Mouse (Mus musculus) MEL (cell line): ENCODE measurements around the gene Sgk1.

Experiments
- CHD2 ChIP-seq: IDR thresholded peaks from 2 replicates; pipeline ENCODE4 v1.6.1; 2011; ENCODE audit warnings: low read length, improper control_type of control experiment
- HCFC1 ChIP-seq: IDR thresholded peaks from 2 replicates; pipeline ENCODE4 v1.6.1; 2012; ENCODE audit warnings: low read depth, mild to moderate bottlenecking, inconsistent platforms, low read length, improper control_type of control experiment, moderate library complexity
- MAFK ChIP-seq: IDR thresholded peaks from 2 replicates; pipeline ENCODE4 v1.6.1; 2011; ENCODE audit warnings: low read depth, mild to moderate bottlenecking, low read length, improper control_type of control experiment, borderline replicate concordance
- MAX ChIP-seq: IDR thresholded peaks from 2 replicates; pipeline ENCODE4 v1.6.1; 2011; ENCODE audit warnings: low read length, improper control_type of control experiment
- POLR2A ChIP-seq, 2 experiments: IDR thresholded peaks; 2 replicates each; pipeline ENCODE4 v1.6.1; 2011 to 2012; ENCODE audit warnings: low read length in 2 of 2, mild to moderate bottlenecking in 2 of 2, control low read depth in 1 of 2, improper control_type of control experiment in 1 of 2, low read depth in 1 of 2, moderate library complexity in 1 of 2; ENCODE audit not compliant: control insufficient read depth in 1 of 2, insufficient read depth in 1 of 2, poor library complexity in 1 of 2
- RAD21 ChIP-seq: IDR thresholded peaks from 2 replicates; pipeline ENCODE4 v1.6.1; 2011; ENCODE audit warnings: mild to moderate bottlenecking, low read depth, low read length, improper control_type of control experiment
- RCOR1 ChIP-seq: IDR thresholded peaks from 2 replicates; pipeline ENCODE4 v1.6.1; 2012; ENCODE audit warnings: low read depth, mild to moderate bottlenecking, inconsistent platforms, low read length, improper control_type of control experiment
- SIN3A ChIP-seq: IDR thresholded peaks from 2 replicates; pipeline ENCODE4 v1.6.1; 2012; ENCODE audit warnings: low read length, improper control_type of control experiment, inconsistent platforms
- TBP ChIP-seq: IDR thresholded peaks from 2 replicates; pipeline ENCODE4 v1.8.0; 2011; ENCODE audit warnings: low read depth, low read length, improper control_type of control experiment
- USF1 ChIP-seq: IDR thresholded peaks from 2 replicates; pipeline ENCODE4 v1.6.1; 2014; ENCODE audit warnings: low read depth, mild to moderate bottlenecking, inconsistent platforms, low read length, improper control_type of control experiment, moderate library complexity
- ZKSCAN1 ChIP-seq: IDR thresholded peaks from 2 replicates; pipeline ENCODE4 v1.6.1; 2012; ENCODE audit warnings: low read depth, mild to moderate bottlenecking, inconsistent platforms, low read length, improper control_type of control experiment, moderate library complexity
- ZMIZ1 ChIP-seq: IDR thresholded peaks from 2 replicates; pipeline ENCODE4 v1.6.1; 2012; ENCODE audit warnings: low read depth, mild to moderate bottlenecking, inconsistent platforms, low read length, improper control_type of control experiment, moderate library complexity
- ZNF384 ChIP-seq: IDR thresholded peaks from 2 replicates; pipeline ENCODE4 v1.6.1; 2012; ENCODE audit warnings: low read depth, mild to moderate bottlenecking, inconsistent platforms, low read length, improper control_type of control experiment

- TF ChIP-seq ZKSCAN1 (no peak), CHD2 (no peak), RAD21 (no peak), ZMIZ1 (no peak), POLR2A (IDR thresholded peaks at IDR 0.05; ENCODE audit: control insufficient read depth in 1 of 2, insufficient read depth in 1 of 2, low read depth in 1 of 2, low read length in 2 of 2, poor library complexity in 1 of 2) (no peak), MAFK (no peak), ZNF384 (no peak), RCOR1 (no peak), HCFC1 (no peak), MAX (no peak), TBP (no peak), USF1 (no peak), SIN3A (no peak)
These were observed 174 bp upstream of the Sgk1 start for GRCm38 (mm10) chr10:21881837-21882183.
